Mouse (Mus musculus) kidney, adult 2 months (tissue): ENCODE results near the gene Sbpl. TPM values are rescaled to one million over a fixed set of nuclear protein-coding genes. Genes with fewer than 3 reads are reported as not detected.

Experiments used
- DNase-seq: peaks from one replicate; pipeline ENCODE4 v3.0.0; 2021
- H3K27ac ChIP-seq: fragments of 200-500 bp; 2 replicates; pipeline ENCODE4 v1.5.1; 2012; ENCODE audit warnings: low read depth, low read length, control low read depth, inconsistent platforms; ENCODE audit not compliant: insufficient read depth
- H3K27me3 ChIP-seq: fragments of 200-500 bp; replicated peaks from 2 replicates; pipeline ENCODE4 v1.6.1; 2012; ENCODE audit warnings: mild to moderate bottlenecking, moderate library complexity, low read length, inconsistent platforms; ENCODE audit not compliant: control insufficient read depth, insufficient read depth
- H3K36me3 ChIP-seq: fragments of 200-500 bp; 2 replicates; pipeline ENCODE4 v1.6.1; 2012; ENCODE audit warnings: mild to moderate bottlenecking, moderate library complexity, low read length, inconsistent platforms; ENCODE audit not compliant: control insufficient read depth, insufficient read depth
- H3K4me1 ChIP-seq: fragments of 200-500 bp; 2 replicates; pipeline ENCODE4 v1.6.1; 2011; ENCODE audit warnings: low read length; ENCODE audit not compliant: control insufficient read depth, insufficient read depth
- H3K4me3 ChIP-seq: fragments of 200-500 bp; 2 replicates; pipeline ENCODE4 v1.5.1; 2011; ENCODE audit warnings: mild to moderate bottlenecking, low read depth, low read length, control low read depth; ENCODE audit not compliant: insufficient read depth
- CTCF ChIP-seq: fragments of 200-500 bp; conservative IDR thresholded peaks from 2 replicates; pipeline ENCODE4 v1.5.1; 2011; ENCODE audit warnings: low read depth, mild to moderate bottlenecking, control low read depth, low read length, moderate library complexity, mixed read lengths; ENCODE audit not compliant: insufficient read depth, insufficient read length
- POLR2A ChIP-seq: fragments of 200-500 bp; IDR thresholded peaks from one replicate; pipeline ENCODE4 v1.6.1; 2011; ENCODE audit warnings: low read depth, low read length, control low read depth
- WGBS: fragments of 180-500 bp; shearing (Covaris S2); methylation state at CpG from one replicate; pipeline ENCODE4 v1.1.7; 2018; 5-methylcytosine and 5-hydroxymethylcytosine counted together
- polyA plus RNA-seq: library from polyadenylated mRNA; depleted of rRNA; stranded (reverse); fragments of >200 nt; gene quantifications from 2 replicates; pipeline ENCODE4 v1.2.3, GENCODE M21; 2012

The Sbpl gene
- polyA plus RNA-seq, 1 experiment = not detected

GRCm38 (mm10) chr17:23979471-23979870, 24.4 kb upstream of the Sbpl start:
- H3K27ac ChIP-seq = no peak overlapping the region
- 67% methylated on average over 3 of the region's 3 CpGs for WGBS
- no peaks in the 10 kb centered on the region for H3K27me3 ChIP-seq
- no peak for DNase-seq
- TF ChIP-seq CTCF (no peak), POLR2A (no peak)
- no peaks in the 10 kb centered on the region for H3K36me3 ChIP-seq
- H3K4me3 ChIP-seq = no peak overlapping the region
- 0 out of 2 replicates have a peak, but pooled peaks cover 3% of the 10 kb centered on the region for H3K4me1 ChIP-seq

GRCm38 (mm10) chr17:23976665-23977064, 21.6 kb upstream of the Sbpl start:
- Histone ChIP-seq H3K4me3 (no peak overlapping the region), H3K36me3 (no peaks in the 10 kb centered on the region), H3K4me1 (no peaks in the 10 kb centered on the region), H3K27ac (no peak overlapping the region), H3K27me3 (no peaks in the 10 kb centered on the region)
- TF ChIP-seq CTCF = no peak
- TF ChIP-seq POLR2A = no peak
- WGBS = 70% methylated on average over 4 of the region's 4 CpGs
- peak; percentile 52 for DNase-seq

GRCm38 (mm10) chr17:23971315-23971714, 16.2 kb upstream of the Sbpl start:
- Histone ChIP-seq H3K27me3 (no peaks in the 10 kb centered on the region), H3K36me3 (no peaks in the 10 kb centered on the region), H3K4me1 (peaks cover 7% of the 10 kb centered on the region), H3K27ac (no peak overlapping the region), H3K4me3 (no peak overlapping the region)
- 88% methylated on average over 9 of the region's 9 CpGs for WGBS
- TF ChIP-seq POLR2A = no peak
- DNase-seq = no peak

GRCm38 (mm10) chr17:23969231-23969630, 14.2 kb upstream of the Sbpl start:
- H3K27ac ChIP-seq = no peak overlapping the region
- H3K27me3 ChIP-seq = no peaks in the 10 kb centered on the region
- peaks cover 7% of the 10 kb centered on the region for H3K4me1 ChIP-seq
- WGBS = 4% methylated on average over 1 of the region's 1 CpGs
- TF ChIP-seq POLR2A = no peak
- TF ChIP-seq CTCF = peak; percentile 88
- no peaks in the 10 kb centered on the region for H3K36me3 ChIP-seq
- DNase-seq = peak; percentile 85
- no peak overlapping the region for H3K4me3 ChIP-seq

GRCm38 (mm10) chr17:23968780-23969179, 13.7 kb upstream of the Sbpl start:
- no peaks in the 10 kb centered on the region for H3K27me3 ChIP-seq
- peak; percentile 56 for DNase-seq
- H3K36me3 ChIP-seq = no peaks in the 10 kb centered on the region
- H3K27ac ChIP-seq = no peak overlapping the region
- H3K4me3 ChIP-seq = no peak overlapping the region
- no peak for TF ChIP-seq POLR2A
- TF ChIP-seq CTCF = no peak; the same call in 1 of the 2 replicates
- peaks cover 7% of the 10 kb centered on the region for H3K4me1 ChIP-seq
- WGBS = 56% methylated on average over 2 of the region's 2 CpGs

- peak overlapping the region; percentile 13; the same call in 1 of the 2 replicates for H3K27ac ChIP-seq
- no peak overlapping the region for H3K4me3 ChIP-seq
- DNase-seq = peak; percentile 73
- no peaks in the 10 kb centered on the region for H3K36me3 ChIP-seq
- TF ChIP-seq CTCF (no peak), POLR2A (no peak)
- no peaks in the 10 kb centered on the region for H3K27me3 ChIP-seq
- H3K4me1 ChIP-seq = peaks cover 7% of the 10 kb centered on the region
- WGBS = 69% methylated on average over 10 of the region's 10 CpGs
These were observed 11.8 kb upstream of the Sbpl start for GRCm38 (mm10) chr17:23966658-23967401.

GRCm38 (mm10) chr17:23965805-23966425, 10.8 kb upstream of the Sbpl start:
- DNase-seq = no peak
- Histone ChIP-seq H3K4me1 (peaks cover 7% of the 10 kb centered on the region), H3K27me3 (no peaks in the 10 kb centered on the region), H3K36me3 (no peaks in the 10 kb centered on the region), H3K4me3 (no peak overlapping the region), H3K27ac (no peak overlapping the region)
- WGBS = 56% methylated on average over 6 of the region's 6 CpGs
- no peak for TF ChIP-seq CTCF
- TF ChIP-seq POLR2A = no peak
